Mouse (Mus musculus): Measurements from ENCODE around the gene Bcl2. TPM values are rescaled to one million over a fixed set of nuclear protein-coding genes. Genes with fewer than 3 reads are reported as not detected.

Bcl2 gene
- polyA plus RNA-seq, 1 experiment from 2014 or later: 13.4 TPM

- no peak for DNase-seq (ENCODE audit: low spot score)
- ATAC-seq (replicated peaks; ENCODE audit: low FRiP score, low TSS enrichment, low read depth): no peak
- no peak overlapping the region for H3K4me3 ChIP-seq (ENCODE audit: low read depth, low read length)
- peaks cover 2% of the 10 kb centered on the region; the same call in 1 of the 2 replicates for H3K4me1 ChIP-seq (replicated peaks; ENCODE audit: control insufficient read depth, insufficient read depth, low read length)
- no peak overlapping the region for H3K4me2 ChIP-seq (ENCODE audit: low read length)
- H3K9ac ChIP-seq (ENCODE audit: low read length): no peak overlapping the region
- no peaks in the 10 kb centered on the region for H3K27me3 ChIP-seq (replicated peaks; ENCODE audit: control insufficient read depth, insufficient read depth, low read length)
- 79% methylated on average over 5 of the region's 5 CpGs for WGBS
- no peaks in the 10 kb centered on the region for H3K9me3 ChIP-seq (ENCODE audit: control insufficient read depth, low read length)
- H3K27ac ChIP-seq (ENCODE audit: low read depth): no peak overlapping the region
- no peaks in the 10 kb centered on the region for H3K36me3 ChIP-seq (ENCODE audit: control insufficient read depth, insufficient read depth, low read length)
Measured at GRCm38 (mm10) chr1:106616955-106617354, 97.1 kb downstream of the Bcl2 start.

GRCm38 (mm10) chr1:106613371-106613770 is 100.7 kb downstream of the Bcl2 start:
- H3K27me3 ChIP-seq (replicated peaks; ENCODE audit: control insufficient read depth, insufficient read depth, low read length): no peaks in the 10 kb centered on the region
- H3K27ac ChIP-seq (ENCODE audit: low read depth): no peak overlapping the region
- H3K36me3 ChIP-seq (ENCODE audit: control insufficient read depth, insufficient read depth, low read length): no peaks in the 10 kb centered on the region
- H3K4me3 ChIP-seq (ENCODE audit: low read depth, low read length): no peak overlapping the region
- H3K9me3 ChIP-seq (ENCODE audit: control insufficient read depth, low read length): no peaks in the 10 kb centered on the region
- WGBS: 84% methylated on average over 5 of the region's 5 CpGs
- H3K9ac ChIP-seq (ENCODE audit: low read length): no peak overlapping the region
- no peak for ATAC-seq (replicated peaks; ENCODE audit: low FRiP score, low TSS enrichment, low read depth)
- H3K4me2 ChIP-seq (ENCODE audit: low read length): no peak overlapping the region
- peaks cover 9% of the 10 kb centered on the region for H3K4me1 ChIP-seq (replicated peaks; ENCODE audit: control insufficient read depth, insufficient read depth, low read length)
- DNase-seq (ENCODE audit: low spot score): no peak

- Histone ChIP-seq H3K4me2 (ENCODE audit: low read length) (no peak overlapping the region), H3K36me3 (ENCODE audit: control insufficient read depth, insufficient read depth, low read length) (no peaks in the 10 kb centered on the region), H3K9me3 (ENCODE audit: control insufficient read depth, low read length) (no peaks in the 10 kb centered on the region), H3K27ac (ENCODE audit: low read depth) (no peak overlapping the region), H3K9ac (ENCODE audit: low read length) (no peak overlapping the region), H3K4me3 (ENCODE audit: low read depth, low read length) (no peak overlapping the region), H3K27me3 (replicated peaks; ENCODE audit: control insufficient read depth, insufficient read depth, low read length) (no peaks in the 10 kb centered on the region), H3K4me1 (replicated peaks; ENCODE audit: control insufficient read depth, insufficient read depth, low read length) (peaks cover 14% of the 10 kb centered on the region)
- ATAC-seq (replicated peaks; ENCODE audit: low FRiP score, low TSS enrichment, low read depth) (no peak), DNase-seq (ENCODE audit: low spot score) (no peak)
- WGBS: 64% methylated on average over 8 of the region's 8 CpGs
Measured at GRCm38 (mm10) chr1:106612166-106613031, 101.7 kb downstream of the Bcl2 start.

DNA sequence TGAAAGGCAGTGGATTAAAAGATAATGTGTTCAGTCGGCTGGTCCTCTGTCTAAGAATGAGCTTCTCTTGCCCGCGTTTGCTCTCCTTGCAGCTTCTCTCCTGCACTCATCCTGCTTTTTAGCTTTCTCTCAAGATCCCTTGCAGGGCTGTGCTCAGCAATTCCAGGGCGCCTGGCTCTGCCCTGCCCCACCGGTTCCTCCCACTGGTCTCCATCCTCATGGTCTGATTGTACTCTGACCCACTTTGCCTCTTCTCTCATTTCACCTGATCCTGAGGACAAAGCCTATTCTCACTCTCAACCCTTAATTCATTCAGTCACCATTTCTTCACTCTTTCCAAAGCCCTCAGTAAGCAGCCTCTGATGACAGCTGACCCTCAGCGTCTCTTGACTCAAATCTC is 102.8 kb downstream of the Bcl2 start:
- peaks cover 14% of the 10 kb centered on the region for H3K4me1 ChIP-seq (replicated peaks; ENCODE audit: control insufficient read depth, insufficient read depth, low read length)
- no peaks in the 10 kb centered on the region for H3K9me3 ChIP-seq (ENCODE audit: control insufficient read depth, low read length)

DNA sequence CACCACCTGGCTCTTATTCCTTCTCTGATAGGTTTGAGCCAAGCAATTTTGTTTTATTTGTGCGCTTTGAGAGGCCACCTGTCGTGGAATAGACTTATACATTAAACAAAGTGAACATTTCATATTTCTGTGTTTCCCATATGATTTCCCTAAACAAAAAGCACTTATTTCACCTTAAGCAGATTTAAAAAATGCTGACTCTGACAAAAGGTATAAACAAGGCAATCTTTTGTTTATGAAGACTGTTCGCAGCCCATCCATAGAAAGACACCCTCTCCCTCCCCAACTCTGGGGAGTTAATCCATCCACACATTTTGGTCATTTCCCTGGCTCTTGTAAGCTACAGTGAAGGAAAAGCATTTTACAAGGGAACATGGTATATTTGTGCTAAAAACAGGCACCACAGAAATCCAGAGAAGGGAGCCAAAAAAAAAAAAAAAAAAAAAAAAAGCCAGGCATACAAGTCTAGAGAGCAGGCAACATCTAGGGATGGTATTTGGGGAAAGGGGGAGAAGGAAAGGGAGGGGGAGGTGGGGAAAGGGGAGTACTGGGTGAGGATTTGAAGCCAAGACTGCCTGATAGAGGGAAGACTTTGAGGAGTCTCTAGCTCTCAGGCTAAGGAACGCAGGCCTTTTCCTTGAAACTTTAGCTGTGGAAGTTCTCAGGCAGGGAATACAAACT is 105.8 kb downstream of the Bcl2 start:
- H3K9ac ChIP-seq (ENCODE audit: low read length): no peak overlapping the region
- H3K4me3 ChIP-seq (ENCODE audit: low read depth, low read length): no peak overlapping the region
- no peaks in the 10 kb centered on the region for H3K36me3 ChIP-seq (ENCODE audit: control insufficient read depth, insufficient read depth, low read length)
- peaks cover 22% of the 10 kb centered on the region for H3K4me1 ChIP-seq (replicated peaks; ENCODE audit: control insufficient read depth, insufficient read depth, low read length)
- no peak for ATAC-seq (replicated peaks; ENCODE audit: low FRiP score, low TSS enrichment, low read depth)
- no peak overlapping the region for H3K4me2 ChIP-seq (ENCODE audit: low read length)
- H3K27me3 ChIP-seq (replicated peaks; ENCODE audit: control insufficient read depth, insufficient read depth, low read length): no peaks in the 10 kb centered on the region
- no peaks in the 10 kb centered on the region for H3K9me3 ChIP-seq (ENCODE audit: control insufficient read depth, low read length)
- no peak overlapping the region; the same call in 1 of the 2 replicates for H3K27ac ChIP-seq (ENCODE audit: low read depth)
- 55% methylated on average over 4 of the region's 4 CpGs for WGBS
- no peak for DNase-seq (ENCODE audit: low spot score)

More for the DNA sequence above, 102.8 kb downstream of the Bcl2 start:
- Histone ChIP-seq H3K27ac (ENCODE audit: low read depth) (no peak overlapping the region), H3K4me2 (ENCODE audit: low read length) (no peak overlapping the region), H3K4me3 (ENCODE audit: low read depth, low read length) (no peak overlapping the region), H3K27me3 (replicated peaks; ENCODE audit: control insufficient read depth, insufficient read depth, low read length) (no peaks in the 10 kb centered on the region), H3K9ac (ENCODE audit: low read length) (no peak overlapping the region), H3K36me3 (ENCODE audit: control insufficient read depth, insufficient read depth, low read length) (no peaks in the 10 kb centered on the region)
- WGBS: 75% methylated on average over 6 of the region's 6 CpGs
- no peak for ATAC-seq (replicated peaks; ENCODE audit: low FRiP score, low TSS enrichment, low read depth)
- DNase-seq (ENCODE audit: low spot score): no peak

DNA sequence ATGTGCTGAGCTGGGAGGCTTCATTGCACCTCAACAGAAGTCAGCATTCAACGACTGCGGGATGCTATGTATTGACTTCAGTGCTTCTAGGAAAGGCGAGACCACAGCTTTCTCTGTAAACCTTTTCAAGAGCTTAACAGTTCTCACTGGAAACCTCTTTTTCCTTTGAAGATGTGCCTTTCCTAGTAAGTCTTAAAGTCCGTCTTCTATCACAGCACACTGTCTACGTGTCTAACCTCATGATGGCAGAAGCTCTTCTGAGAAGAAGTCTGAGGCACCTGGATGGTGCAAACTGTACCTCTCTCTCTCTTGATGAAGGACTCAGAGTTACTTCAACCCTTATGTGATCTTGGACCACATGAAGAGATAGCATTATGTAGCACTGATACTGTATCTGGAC is 107.1 kb downstream of the Bcl2 start:
- Histone ChIP-seq H3K9ac (ENCODE audit: low read length) (no peak overlapping the region), H3K9me3 (ENCODE audit: control insufficient read depth, low read length) (no peaks in the 10 kb centered on the region), H3K27ac (ENCODE audit: low read depth) (no peak overlapping the region), H3K4me1 (replicated peaks; ENCODE audit: control insufficient read depth, insufficient read depth, low read length) (peaks cover 29% of the 10 kb centered on the region), H3K4me3 (ENCODE audit: low read depth, low read length) (no peak overlapping the region), H3K4me2 (ENCODE audit: low read length) (no peak overlapping the region), H3K36me3 (ENCODE audit: control insufficient read depth, insufficient read depth, low read length) (no peaks in the 10 kb centered on the region), H3K27me3 (replicated peaks; ENCODE audit: control insufficient read depth, insufficient read depth, low read length) (no peaks in the 10 kb centered on the region)
- no peak for DNase-seq (ENCODE audit: low spot score)
- ATAC-seq (replicated peaks; ENCODE audit: low FRiP score, low TSS enrichment, low read depth): no peak
- WGBS: 91% methylated on average over 5 of the region's 5 CpGs

GRCm38 (mm10) chr1:106603406-106603805 is 110.7 kb downstream of the Bcl2 start:
- peak overlapping the region; percentile 18; the same call in 1 of the 2 replicates for H3K27ac ChIP-seq (ENCODE audit: low read depth)
- no peak overlapping the region for H3K4me3 ChIP-seq (ENCODE audit: low read depth, low read length)
- H3K9me3 ChIP-seq (ENCODE audit: control insufficient read depth, low read length): no peaks in the 10 kb centered on the region
- H3K4me2 ChIP-seq (ENCODE audit: low read length): no peak overlapping the region; the same call in 1 of the 2 replicates
- H3K4me1 ChIP-seq (replicated peaks; ENCODE audit: control insufficient read depth, insufficient read depth, low read length): peaks cover 21% of the 10 kb centered on the region
- no peaks in the 10 kb centered on the region for H3K27me3 ChIP-seq (replicated peaks; ENCODE audit: control insufficient read depth, insufficient read depth, low read length)
- DNase-seq (ENCODE audit: low spot score): no peak
- WGBS: 21% methylated on average over 4 of the region's 4 CpGs
- no peak overlapping the region for H3K9ac ChIP-seq (ENCODE audit: low read length)
- ATAC-seq (replicated peaks; ENCODE audit: low FRiP score, low TSS enrichment, low read depth): no peak
- no peaks in the 10 kb centered on the region for H3K36me3 ChIP-seq (ENCODE audit: control insufficient read depth, insufficient read depth, low read length)

- Histone ChIP-seq H3K4me1 (replicated peaks; ENCODE audit: control insufficient read depth, insufficient read depth, low read length) (peaks cover 18% of the 10 kb centered on the region), H3K4me3 (ENCODE audit: low read depth, low read length) (no peak overlapping the region), H3K27me3 (replicated peaks; ENCODE audit: control insufficient read depth, insufficient read depth, low read length) (no peaks in the 10 kb centered on the region), H3K27ac (ENCODE audit: low read depth) (peak overlapping the region; percentile 18; the same call in 1 of the 2 replicates), H3K36me3 (ENCODE audit: control insufficient read depth, insufficient read depth, low read length) (no peaks in the 10 kb centered on the region), H3K9ac (ENCODE audit: low read length) (no peak overlapping the region), H3K4me2 (ENCODE audit: low read length) (no peak overlapping the region; the same call in 1 of the 2 replicates), H3K9me3 (ENCODE audit: control insufficient read depth, low read length) (no peaks in the 10 kb centered on the region)
- ATAC-seq (replicated peaks; ENCODE audit: low FRiP score, low TSS enrichment, low read depth) (no peak), DNase-seq (ENCODE audit: low spot score) (no peak)
- WGBS: 11% methylated on average over 6 of the region's 6 CpGs
Measured at GRCm38 (mm10) chr1:106602941-106603340, 111.1 kb downstream of the Bcl2 start.

All from intestine, embryonic 14.5 days (tissue).